Mouse (Mus musculus) small intestine, adult 2 months (tissue): ENCODE measurements around the gene Copz1.

Experiments used
- CTCF ChIP-seq: fragments of 200-500 bp; IDR thresholded peaks from 2 replicates; pipeline ENCODE4 v1.5.1; 2012; ENCODE audit warnings: low read depth, mild to moderate bottlenecking, control low read depth, inconsistent platforms, low read length, moderate library complexity, mixed read lengths; ENCODE audit not compliant: insufficient replicate concordance, insufficient read length; ENCODE audit errors: extremely low read depth
- POLR2A ChIP-seq: fragments of 200-500 bp; IDR thresholded peaks from 2 replicates; pipeline ENCODE4 v1.6.1; 2012; ENCODE audit warnings: low read depth, mild to moderate bottlenecking, control low read depth, inconsistent platforms, low read length, moderate library complexity

DNA sequence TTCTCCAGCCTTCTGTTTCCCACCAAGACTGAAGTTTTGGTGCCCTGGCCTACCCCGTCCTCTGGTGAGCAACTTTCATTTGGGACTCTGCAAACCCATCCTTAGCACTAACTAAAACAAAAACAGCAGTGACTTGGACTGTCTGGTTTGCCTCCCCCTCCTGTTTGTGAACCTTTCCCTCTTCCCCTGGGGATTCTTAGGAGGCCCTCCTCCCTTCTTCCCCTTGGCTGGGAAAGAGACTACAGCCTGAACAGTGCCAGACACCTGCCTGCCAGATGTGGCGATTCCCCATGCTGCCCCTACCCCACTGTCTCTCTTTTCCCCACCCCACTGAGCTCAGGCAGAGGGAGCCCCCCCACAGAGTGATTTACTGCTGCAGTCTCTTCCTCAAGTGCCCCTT is 28.5 kb downstream of the Copz1 start:
- no peak for TF ChIP-seq CTCF
- no peak for TF ChIP-seq POLR2A
